Mouse (Mus musculus) brown adipose tissue, adult 24 weeks (tissue): Measurements from ENCODE around the gene Mfng. TPM values are rescaled to one million over a fixed set of nuclear protein-coding genes. Genes with fewer than 3 reads are reported as not detected.

ENCODE experiments used
- H3K27ac ChIP-seq: fragments of 200-500 bp; replicated peaks from 2 replicates; pipeline ENCODE4 v1.5.1; 2012; ENCODE audit warnings: low read depth, mild to moderate bottlenecking, low read length
- H3K4me1 ChIP-seq: fragments of 200-500 bp; 2 replicates; pipeline ENCODE4 v1.6.1; 2012; ENCODE audit warnings: low read length, mixed read lengths; ENCODE audit not compliant: control insufficient read depth, insufficient read depth, insufficient read length
- H3K4me3 ChIP-seq: fragments of 200-500 bp; 2 replicates; pipeline ENCODE4 v1.5.1; 2012; ENCODE audit warnings: low read depth, mild to moderate bottlenecking, low read length, moderate library complexity; ENCODE audit not compliant: insufficient read depth
- polyA plus RNA-seq: library from polyadenylated mRNA; stranded (reverse); fragments of >200 nt; gene quantifications from 2 replicates; pipeline ENCODE4 v1.2.4, GENCODE M21; 2012; ENCODE audit not compliant: missing spikeins, insufficient read depth, insufficient read length

The Mfng gene
- polyA plus RNA-seq, result 12.0 and 20.7 TPM in 2 replicates

- Histone ChIP-seq H3K4me3 (peak within 1 kb of the TSS; percentile 64), H3K4me1 (peaks cover 4% of the 10 kb centered on the region), H3K27ac (peak within 1 kb of the TSS; percentile 96)
These were observed at the start of gene Mfng for GRCm38 (mm10) chr15:78773290-78773729. Mfng (minus strand) TSS chr15:78773475.

GRCm38 (mm10) chr15:78816074-78816391 lies 42.8 kb upstream of the Mfng start:
- Histone ChIP-seq H3K27ac (0 out of 2 replicates have a peak overlapping the region, but pooled peaks have one; percentile 11), H3K4me1 (peaks cover 5% of the 10 kb centered on the region; the same call in 1 of the 2 replicates), H3K4me3 (no peak overlapping the region)

- Histone ChIP-seq H3K4me1 (peaks cover 5% of the 10 kb centered on the region; the same call in 1 of the 2 replicates), H3K27ac (peak overlapping the region; percentile 59), H3K4me3 (no peak overlapping the region)
These were observed 42.2 kb upstream of the Mfng start for GRCm38 (mm10) chr15:78815314-78816073.

GRCm38 (mm10) chr15:78813603-78814002 lies 40.3 kb upstream of the Mfng start:
- no peak overlapping the region for H3K4me3 ChIP-seq
- peaks cover 14% of the 10 kb centered on the region for H3K4me1 ChIP-seq
- H3K27ac ChIP-seq, result no peak overlapping the region

GRCm38 (mm10) chr15:78810146-78810545 lies 36.9 kb upstream of the Mfng start:
- Histone ChIP-seq H3K4me3 (no peak overlapping the region), H3K27ac (no peak overlapping the region), H3K4me1 (peaks cover 14% of the 10 kb centered on the region)

GRCm38 (mm10) chr15:78809739-78810138 lies 36.5 kb upstream of the Mfng start:
- H3K27ac ChIP-seq, result no peak overlapping the region
- H3K4me3 ChIP-seq, result no peak overlapping the region
- H3K4me1 ChIP-seq, result peaks cover 17% of the 10 kb centered on the region

GRCm38 (mm10) chr15:78808980-78809379 lies 35.7 kb upstream of the Mfng start:
- H3K27ac ChIP-seq, result no peak overlapping the region
- no peak overlapping the region for H3K4me3 ChIP-seq
- H3K4me1 ChIP-seq, result peaks cover 20% of the 10 kb centered on the region

- Histone ChIP-seq H3K4me1 (peaks cover 20% of the 10 kb centered on the region), H3K27ac (no peak overlapping the region), H3K4me3 (no peak overlapping the region)
These were observed 33.9 kb upstream of the Mfng start for GRCm38 (mm10) chr15:78807141-78807540.

- Histone ChIP-seq H3K4me3 (no peak overlapping the region), H3K4me1 (peaks cover 20% of the 10 kb centered on the region), H3K27ac (no peak overlapping the region)
These were observed 33.3 kb upstream of the Mfng start for GRCm38 (mm10) chr15:78806614-78807013.

- H3K27ac ChIP-seq, result no peak overlapping the region
- peaks cover 19% of the 10 kb centered on the region for H3K4me1 ChIP-seq
- H3K4me3 ChIP-seq, result no peak overlapping the region
These were observed 32.1 kb upstream of the Mfng start for GRCm38 (mm10) chr15:78805351-78805750.

- Histone ChIP-seq H3K27ac (peak overlapping the region; percentile 16), H3K4me1 (peaks cover 12% of the 10 kb centered on the region), H3K4me3 (peak overlapping the region; percentile 9; the same call in 1 of the 2 replicates)
These were observed 31.1 kb upstream of the Mfng start for GRCm38 (mm10) chr15:78804326-78804725.

GRCm38 (mm10) chr15:78803499-78803900 lies 30.2 kb upstream of the Mfng start:
- Histone ChIP-seq H3K4me3 (peak overlapping the region; percentile 52; the same call in 1 of the 2 replicates), H3K4me1 (peaks cover 10% of the 10 kb centered on the region), H3K27ac (peak overlapping the region; percentile 51)

- peak within 1 kb of the TSS; percentile 88 for H3K4me3 ChIP-seq
- H3K27ac ChIP-seq, result peak within 1 kb of the TSS; percentile 87
- H3K4me1 ChIP-seq, result peaks cover 14% of the 10 kb centered on the region
These were observed 29.6 kb upstream of the Mfng start, which contains the start of gene Card10 for GRCm38 (mm10) chr15:78802776-78803391. Card10 (minus strand) TSS chr15:78803042.

- peak overlapping the region; percentile 87 for H3K27ac ChIP-seq
- peaks cover 18% of the 10 kb centered on the region for H3K4me1 ChIP-seq
- H3K4me3 ChIP-seq, result peak overlapping the region; percentile 88
These were observed 28.9 kb upstream of the Mfng start for GRCm38 (mm10) chr15:78801971-78802741.

- H3K4me3 ChIP-seq, result peak overlapping the region; percentile 88
- peak overlapping the region; percentile 87 for H3K27ac ChIP-seq
- H3K4me1 ChIP-seq, result peaks cover 23% of the 10 kb centered on the region
These were observed 28.3 kb upstream of the Mfng start for GRCm38 (mm10) chr15:78801571-78801970.
